Comparison of ENCODE assay signal across 11 mouse cellular contexts in genomic region chr19:59460328-59461115, GRCm38 (mm10). TPM values are rescaled to one million over a fixed set of nuclear protein-coding genes. Genes with fewer than 3 reads are reported as not detected.
DNase-seq lines count a peak whose midpoint lies in the region; ATAC-seq and TF ChIP-seq lines count a peak whose summit lies in the region.
"Had no signal": no experiment of that assay in that cellular context is flagged by ENCODE, and none has a peak within 500 bp of the region (broad histone marks: within the 10 kb centered on the region; RNA-seq: fewer than 3 reads in every experiment).

No protein-coding gene starts in this region.

- no peaks in the 10 kb centered on the region for H3K36me3 ChIP-seq in kidney, adult 2 months (ENCODE audit: control insufficient read depth, insufficient read depth, low read length)
- H3K36me3 ChIP-seq in forebrain, postnatal 0 days (ENCODE audit: insufficient read depth): no peaks in the 10 kb centered on the region
- no peaks in the 10 kb centered on the region for H3K36me3 ChIP-seq in midbrain, embryonic 13.5 days
- H3K36me3 ChIP-seq: heart, embryonic 13.5 days; liver, embryonic 15.5 days had no signal

- no peaks in the 10 kb centered on the region for H3K9me3 ChIP-seq in forebrain, postnatal 0 days (ENCODE audit: low read length)
- H3K9me3 ChIP-seq in midbrain, embryonic 13.5 days: no peaks in the 10 kb centered on the region
- H3K9me3 ChIP-seq: heart, embryonic 13.5 days; liver, embryonic 15.5 days had no signal

- H3K27ac ChIP-seq in kidney, adult 2 months (ENCODE audit: insufficient read depth, low read depth, low read length): peak overlapping the region; percentile 98
- H3K27ac ChIP-seq in forebrain, postnatal 0 days (ENCODE audit: low read depth, low read length): no peak overlapping the region
- peak overlapping the region; percentile 92 for H3K27ac ChIP-seq in midbrain, embryonic 13.5 days
- H3K27ac ChIP-seq: heart, embryonic 13.5 days; liver, embryonic 15.5 days had no signal

- no peaks in the 10 kb centered on the region for H3K27me3 ChIP-seq in kidney, adult 2 months (replicated peaks; ENCODE audit: control insufficient read depth, insufficient read depth, low read length)
- peaks cover 27% of the 10 kb centered on the region for H3K27me3 ChIP-seq in forebrain, postnatal 0 days (ENCODE audit: insufficient read depth, low read length)
- peaks cover 89% of the 10 kb centered on the region for H3K27me3 ChIP-seq in midbrain, embryonic 13.5 days

- H3K4me2 ChIP-seq in forebrain, postnatal 0 days (ENCODE audit: low read depth): peak overlapping the region; percentile 66
- peak overlapping the region; percentile 57 for H3K4me2 ChIP-seq in midbrain, embryonic 13.5 days (replicated peaks)

- peak; percentile 32 for DNase-seq in kidney, adult 2 months
- DNase-seq in kidney, adult 11 months: no peak
- DNase-seq in forebrain, postnatal 0 days: peak; percentile 67
- DNase-seq in adrenal gland, adult 18-20 months (ENCODE audit: low spot score in 2 of 2): no peak
- DNase-seq in urinary bladder, postnatal 10 days (ENCODE audit: low spot score): no peak
- no peak for DNase-seq in ovary, postnatal 36 days (ENCODE audit: low spot score)
- DNase-seq: right cerebral cortex, adult 18-20 months had no signal

- WGBS in kidney, adult 2 months: 3% methylated on average over 34 of the region's 34 CpGs
- WGBS in forebrain, postnatal 0 days: 2% methylated on average over 34 of the region's 34 CpGs
- WGBS in midbrain, embryonic 13.5 days: under 1% methylated on average over 34 of the region's 34 CpGs

- no peak for TF ChIP-seq POLR2A in kidney, adult 2 months (IDR thresholded peaks at IDR 0.05; ENCODE audit: low read depth, low read length)

- H3K4me3 ChIP-seq in kidney, adult 2 months (ENCODE audit: insufficient read depth, low read depth, low read length): peak overlapping the region; percentile 97
- peak overlapping the region; percentile 54 for H3K4me3 ChIP-seq in forebrain, postnatal 0 days (ENCODE audit: low read depth, low read length)
- H3K4me3 ChIP-seq in midbrain, embryonic 13.5 days (replicated peaks): peak overlapping the region; percentile 54
- H3K4me3 ChIP-seq: liver, embryonic 15.5 days had no signal

- peaks cover 3% of the 10 kb centered on the region; the same call in 1 of the 2 replicates for H3K4me1 ChIP-seq in kidney, adult 2 months (ENCODE audit: control insufficient read depth, insufficient read depth, low read length)
- no peaks in the 10 kb centered on the region for H3K4me1 ChIP-seq in forebrain, postnatal 0 days (ENCODE audit: insufficient read depth)
- peaks cover 34% of the 10 kb centered on the region for H3K4me1 ChIP-seq in midbrain, embryonic 13.5 days (replicated peaks)
- H3K4me1 ChIP-seq: liver, embryonic 15.5 days had no signal

- TF ChIP-seq CTCF in kidney, adult 2 months (conservative IDR thresholded peaks at IDR 0.05; ENCODE audit: insufficient read depth, insufficient read length, low read depth, low read length): no peak
- TF ChIP-seq CTCF in forebrain, postnatal 0 days (IDR thresholded peaks at IDR 0.05; ENCODE audit: low read depth): no peak

- peak; percentile 53 for ATAC-seq in common myeloid progenitor, adult 5-6 weeks (replicated peaks; ENCODE audit: low read depth, poor library complexity, severe bottlenecking)
- no peak for ATAC-seq in forebrain, postnatal 0 days
- no peak for ATAC-seq in midbrain, embryonic 13.5 days

- peak overlapping the region; percentile 63 for H3K9ac ChIP-seq in forebrain, postnatal 0 days
- peak overlapping the region; percentile 79 for H3K9ac ChIP-seq in midbrain, embryonic 13.5 days (replicated peaks)
- H3K9ac ChIP-seq: heart, embryonic 13.5 days; liver, embryonic 15.5 days had no signal

RNA-seq across cellular contexts. Expression of gene Emx2, which starts 2.4 kb away (rescaled TPM):
- polyA plus RNA-seq in kidney, adult 2 months (2012; rRNA removed): 14.3 and 19.2 TPM in 2 replicates
- total RNA-seq in common myeloid progenitor, adult 5-6 weeks (2017): not detected in 2 replicates
- total RNA-seq in forebrain, postnatal 0 days (2014; rRNA removed): 3.2 and 6.0 TPM in 2 replicates
- 4.7 and 11.2 TPM in 2 replicates for polyA plus RNA-seq in forebrain, postnatal 0 days (2015; fragmentation: Nextera tagmentation; extraction: Ambion mirVana)
- polyA plus RNA-seq in midbrain, embryonic 13.5 days (2015; fragmentation: Nextera tagmentation; extraction: Ambion mirVana): 16.3 and 20.3 TPM in 2 replicates
- under 1 TPM in 1 of 2 experiments, not detected in 1; 0.10 TPM for total RNA-seq in adrenal gland, adult 18-20 months (2021)
- polyA plus RNA-seq: heart, embryonic 13.5 days had no signal

Comparison
In these comparisons a context has a peak if more than half of its experiments do, and no peak if none do; other contexts are left out.
1. DNase-seq: peak in kidney, adult 2 months (single experiment) and forebrain, postnatal 0 days (single experiment); none in kidney, adult 11 months (single experiment), adrenal gland, adult 18-20 months (0 of 2), urinary bladder, postnatal 10 days (single experiment) and ovary, postnatal 36 days (single experiment).
2. Peak in every context shown above with its lines, with median percentiles within 50 percentile points of each other: H3K4me3 ChIP-seq.